ENCODE assay signal across 26 mouse cellular contexts in the genomic region with DNA sequence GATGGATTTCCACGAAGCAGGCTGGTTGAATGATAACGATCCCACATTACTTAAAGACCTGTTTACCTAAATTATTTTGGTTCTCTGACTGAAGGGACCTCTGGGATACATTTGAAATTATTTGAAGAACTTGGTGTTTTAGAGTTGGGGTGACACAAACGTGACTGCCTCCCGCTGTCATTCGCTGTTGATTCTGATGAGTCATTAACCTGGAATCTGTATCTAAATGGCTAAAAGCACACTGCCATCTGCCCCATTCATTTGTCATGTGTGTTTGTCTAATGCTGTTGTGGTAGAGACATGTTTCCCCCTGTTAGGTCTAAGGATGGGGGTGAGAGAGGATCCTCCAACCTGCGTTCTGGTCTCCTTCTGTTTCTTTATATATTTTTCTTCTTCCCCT.
"Had no signal": no experiment of that assay in that cellular context is flagged by ENCODE, and none has a peak within 500 bp of the region (broad histone marks: within the 10 kb centered on the region; RNA-seq: fewer than 3 reads in every experiment).

No protein-coding gene starts in this region.

- H3K36me3 ChIP-seq: hindbrain, embryonic 10.5 days; hindbrain, embryonic 12.5 days; intestine, embryonic 15.5 days; liver, embryonic 13.5 days had no signal

- H3K4me3 ChIP-seq: gastrocnemius, adult 2 months; heart, embryonic 10.5 days; heart, embryonic 12.5 days; hindbrain, embryonic 10.5 days; hindbrain, embryonic 12.5 days; intestine, embryonic 15.5 days; layer of hippocampus, adult 2 months; left cerebral cortex, adult 2 months; limb, embryonic 13.5 days; limb, embryonic 15.5 days; liver, embryonic 13.5 days had no signal

- H3K4me2 ChIP-seq: heart, embryonic 12.5 days; hindbrain, embryonic 12.5 days; hindbrain, embryonic 14.5 days; intestine, embryonic 15.5 days; limb, embryonic 13.5 days; limb, embryonic 15.5 days; liver, embryonic 13.5 days had no signal

- DNase-seq: gastrocnemius, adult 2 months; gastrocnemius, postnatal 10 days; gastrocnemius, postnatal 25 days; heart, adult 18-20 months; heart, postnatal 10 days; heart, postnatal 4 days; kidney, adult 18-20 months; kidney, adult 8-10 months; kidney, postnatal 10 days; kidney, postnatal 25 days; kidney, postnatal 4 days; left cerebral cortex, postnatal 4 days; liver, embryonic 13.5 days had no signal

- ATAC-seq: hindbrain, embryonic 16.5 days; inflammation-experienced regulatory T-cells, adult 6 months; intestine, embryonic 15.5 days; intestine, postnatal 0 days had no signal

- H3K9ac ChIP-seq: heart, embryonic 12.5 days; hindbrain, embryonic 12.5 days; hindbrain, embryonic 14.5 days; intestine, embryonic 15.5 days; limb, embryonic 13.5 days; limb, embryonic 15.5 days; liver, embryonic 13.5 days had no signal

- H3K27ac ChIP-seq: gastrocnemius, adult 2 months; heart, embryonic 10.5 days; hindbrain, embryonic 10.5 days; hindbrain, embryonic 12.5 days; hindbrain, embryonic 14.5 days; intestine, embryonic 15.5 days; layer of hippocampus, adult 2 months; left cerebral cortex, adult 2 months; limb, embryonic 13.5 days; limb, embryonic 15.5 days; liver, embryonic 13.5 days had no signal

- H3K4me1 ChIP-seq: hindbrain, embryonic 10.5 days; intestine, embryonic 15.5 days; liver, embryonic 13.5 days had no signal

- H3K9me3 ChIP-seq: heart, embryonic 10.5 days; heart, embryonic 12.5 days; hindbrain, embryonic 10.5 days; hindbrain, embryonic 12.5 days; intestine, embryonic 15.5 days; limb, embryonic 13.5 days; limb, embryonic 15.5 days; liver, embryonic 13.5 days had no signal

- H3K27me3 ChIP-seq: heart, embryonic 12.5 days; hindbrain, embryonic 12.5 days; intestine, embryonic 15.5 days; limb, embryonic 13.5 days; limb, embryonic 15.5 days; liver, embryonic 13.5 days had no signal
